Mouse (Mus musculus) hindbrain, embryonic 12.5 days (tissue): ENCODE measurements at regions not wholly inside any gene's neighbourhood (a gene's known extent, or its start where the extent isn't known, plus 50 kb on each side); places are given as distances from the start of the nearest gene placed in this dataset.

ENCODE experiments used
- ATAC-seq: fragments of 200-750 bp; cut with Nextera tagmentation; 2 replicates; pipeline ENCODE4 v1.8.0; 2017; ENCODE audit warnings: moderate TSS enrichment; ENCODE audit not compliant: low FRiP score
- H3K27ac ChIP-seq: fragments of 300-500 bp; sonication (generic); 2 replicates; pipeline ENCODE4 v1.5.1; 2016; ENCODE audit warnings: mild to moderate bottlenecking
- H3K27me3 ChIP-seq: fragments of 300-500 bp; sonication (generic); 2 replicates; pipeline ENCODE4 v1.6.1; 2016; ENCODE audit warnings: mild to moderate bottlenecking
- H3K36me3 ChIP-seq: fragments of 300-500 bp; sonication (generic); 2 replicates; pipeline ENCODE4 v1.6.1; 2016; ENCODE audit warnings: mild to moderate bottlenecking
- H3K4me1 ChIP-seq: fragments of 300-500 bp; sonication (generic); 2 replicates; pipeline ENCODE4 v1.6.1; 2016
- H3K4me2 ChIP-seq: fragments of 300-500 bp; sonication (generic); replicated peaks from 2 replicates; pipeline ENCODE4 v1.6.1; 2016; ENCODE audit warnings: mild to moderate bottlenecking
- H3K4me3 ChIP-seq: fragments of 300-500 bp; sonication (generic); 2 replicates; pipeline ENCODE4 v1.5.1; 2016; ENCODE audit warnings: mild to moderate bottlenecking
- H3K9ac ChIP-seq: fragments of 300-500 bp; sonication (generic); 2 replicates; pipeline ENCODE4 v1.6.1; 2016; ENCODE audit warnings: mild to moderate bottlenecking, moderate library complexity
- H3K9me3 ChIP-seq: fragments of 300-500 bp; sonication (generic); replicated peaks from 2 replicates; pipeline ENCODE4 v1.6.1; 2016; ENCODE audit warnings: mild to moderate bottlenecking
- WGBS: fragments of 180-500 bp; shearing (Covaris S2); methylation state at CpG from one replicate; pipeline ENCODE4 v1.1.7; 2016; 5-methylcytosine and 5-hydroxymethylcytosine counted together

GRCm38 (mm10) chr7:113069336-113069924, 115.7 kb downstream of the Rassf10 start:
- Histone ChIP-seq H3K27ac (no peak overlapping the region), H3K4me1 (peaks cover 5% of the 10 kb centered on the region), H3K27me3 (no peaks in the 10 kb centered on the region), H3K4me2 (no peak overlapping the region), H3K9me3 (no peaks in the 10 kb centered on the region), H3K36me3 (no peaks in the 10 kb centered on the region), H3K4me3 (no peak overlapping the region), H3K9ac (no peak overlapping the region)
- ATAC-seq = no peak
- 75% methylated on average over 4 of the region's 4 CpGs for WGBS

- Histone ChIP-seq H3K4me2 (no peak overlapping the region), H3K27me3 (no peaks in the 10 kb centered on the region), H3K36me3 (no peaks in the 10 kb centered on the region), H3K4me3 (no peak overlapping the region), H3K4me1 (peaks cover 5% of the 10 kb centered on the region), H3K27ac (no peak overlapping the region), H3K9me3 (no peaks in the 10 kb centered on the region), H3K9ac (no peak overlapping the region)
- no peak for ATAC-seq
- WGBS = 85% methylated on average over 1 of the region's 1 CpGs
These were observed 117.7 kb downstream of the Rassf10 start for GRCm38 (mm10) chr7:113071418-113071817.

- Histone ChIP-seq H3K9ac (no peak overlapping the region), H3K27ac (no peak overlapping the region)
These were observed 120.0 kb downstream of the Rassf10 start for GRCm38 (mm10) chr7:113073781-113074180.

GRCm38 (mm10) chr7:113075371-113075770, 121.6 kb downstream of the Rassf10 start:
- ATAC-seq = no peak
- Histone ChIP-seq H3K4me3 (no peak overlapping the region), H3K9me3 (no peaks in the 10 kb centered on the region), H3K27ac (no peak overlapping the region), H3K4me1 (peaks cover 5% of the 10 kb centered on the region), H3K4me2 (no peak overlapping the region), H3K9ac (no peak overlapping the region), H3K36me3 (no peaks in the 10 kb centered on the region), H3K27me3 (no peaks in the 10 kb centered on the region)
- WGBS = 76% methylated on average over 6 of the region's 6 CpGs

More at GRCm38 (mm10) chr7:113073781-113074180, 120.0 kb downstream of the Rassf10 start:
- Histone ChIP-seq H3K36me3 (no peaks in the 10 kb centered on the region), H3K4me1 (peaks cover 5% of the 10 kb centered on the region), H3K27me3 (no peaks in the 10 kb centered on the region), H3K4me2 (no peak overlapping the region), H3K4me3 (no peak overlapping the region), H3K9me3 (no peaks in the 10 kb centered on the region)
- WGBS = 49% methylated on average over 6 of the region's 6 CpGs
- ATAC-seq = no peak

- Histone ChIP-seq H3K9ac (no peak overlapping the region), H3K4me3 (no peak overlapping the region), H3K4me2 (no peak overlapping the region), H3K4me1 (peaks cover 5% of the 10 kb centered on the region), H3K27ac (no peak overlapping the region), H3K27me3 (no peaks in the 10 kb centered on the region), H3K9me3 (no peaks in the 10 kb centered on the region), H3K36me3 (no peaks in the 10 kb centered on the region)
- WGBS = 93% methylated on average over 7 of the region's 7 CpGs
- no peak for ATAC-seq
These were observed 122.5 kb downstream of the Rassf10 start for GRCm38 (mm10) chr7:113076243-113076642.

GRCm38 (mm10) chr7:113081120-113081519, 126.1 kb upstream of the Arntl start:
- 77% methylated on average over 5 of the region's 5 CpGs for WGBS
- ATAC-seq = no peak

GRCm38 (mm10) chr7:113084930-113085625, 122.2 kb upstream of the Arntl start:
- Histone ChIP-seq H3K9me3 (no peaks in the 10 kb centered on the region), H3K36me3 (no peaks in the 10 kb centered on the region), H3K9ac (no peak overlapping the region), H3K27me3 (no peaks in the 10 kb centered on the region), H3K27ac (no peak overlapping the region), H3K4me1 (0 out of 2 replicates have a peak, but pooled peaks cover 5% of the 10 kb centered on the region), H3K4me3 (no peak overlapping the region), H3K4me2 (no peak overlapping the region)
- ATAC-seq = no peak
- 86% methylated on average over 8 of the region's 8 CpGs for WGBS

More at GRCm38 (mm10) chr7:113081120-113081519, 126.1 kb upstream of the Arntl start:
- Histone ChIP-seq H3K9ac (no peak overlapping the region), H3K9me3 (no peaks in the 10 kb centered on the region), H3K4me2 (no peak overlapping the region), H3K27ac (no peak overlapping the region), H3K36me3 (no peaks in the 10 kb centered on the region), H3K4me3 (no peak overlapping the region), H3K4me1 (no peaks in the 10 kb centered on the region), H3K27me3 (no peaks in the 10 kb centered on the region)

GRCm38 (mm10) chr7:113086158-113086557, 121.1 kb upstream of the Arntl start:
- Histone ChIP-seq H3K27me3 (no peaks in the 10 kb centered on the region), H3K36me3 (no peaks in the 10 kb centered on the region), H3K4me3 (no peak overlapping the region), H3K27ac (no peak overlapping the region), H3K9ac (no peak overlapping the region), H3K9me3 (no peaks in the 10 kb centered on the region), H3K4me1 (0 out of 2 replicates have a peak, but pooled peaks cover 5% of the 10 kb centered on the region), H3K4me2 (no peak overlapping the region)
- 39% methylated on average over 1 of the region's 1 CpGs for WGBS
- ATAC-seq = no peak

- Histone ChIP-seq H3K27me3 (no peaks in the 10 kb centered on the region), H3K4me3 (no peak overlapping the region), H3K27ac (no peak overlapping the region), H3K4me2 (no peak overlapping the region), H3K9me3 (no peaks in the 10 kb centered on the region), H3K36me3 (no peaks in the 10 kb centered on the region), H3K4me1 (0 out of 2 replicates have a peak, but pooled peaks cover 5% of the 10 kb centered on the region), H3K9ac (no peak overlapping the region)
- no peak for ATAC-seq
- 83% methylated on average over 5 of the region's 5 CpGs for WGBS
These were observed 119.6 kb upstream of the Arntl start for GRCm38 (mm10) chr7:113087646-113088045.

GRCm38 (mm10) chr7:113089044-113089443, 118.2 kb upstream of the Arntl start:
- Histone ChIP-seq H3K4me1 (0 out of 2 replicates have a peak, but pooled peaks cover 5% of the 10 kb centered on the region), H3K36me3 (no peaks in the 10 kb centered on the region), H3K9me3 (no peaks in the 10 kb centered on the region), H3K4me2 (no peak overlapping the region), H3K27ac (no peak overlapping the region), H3K27me3 (no peaks in the 10 kb centered on the region), H3K4me3 (no peak overlapping the region), H3K9ac (no peak overlapping the region)
- 80% methylated on average over 4 of the region's 4 CpGs for WGBS
- ATAC-seq = no peak

GRCm38 (mm10) chr7:113093931-113094330, 113.3 kb upstream of the Arntl start:
- Histone ChIP-seq H3K9me3 (no peaks in the 10 kb centered on the region), H3K4me3 (no peak overlapping the region), H3K9ac (no peak overlapping the region), H3K36me3 (no peaks in the 10 kb centered on the region), H3K27ac (no peak overlapping the region), H3K4me1 (0 out of 2 replicates have a peak, but pooled peaks cover 5% of the 10 kb centered on the region), H3K27me3 (no peaks in the 10 kb centered on the region), H3K4me2 (no peak overlapping the region)
- WGBS = 78% methylated on average over 5 of the region's 5 CpGs
- no peak for ATAC-seq

GRCm38 (mm10) chr7:113095092-113095491, 112.2 kb upstream of the Arntl start:
- H3K9me3 ChIP-seq = no peaks in the 10 kb centered on the region
- ATAC-seq = no peak
- H3K27me3 ChIP-seq = no peaks in the 10 kb centered on the region
- no peak overlapping the region for H3K4me2 ChIP-seq
- no peak overlapping the region for H3K9ac ChIP-seq
- H3K36me3 ChIP-seq = no peaks in the 10 kb centered on the region
- H3K4me3 ChIP-seq = no peak overlapping the region
- H3K4me1 ChIP-seq = no peaks in the 10 kb centered on the region
- H3K27ac ChIP-seq = no peak overlapping the region
- WGBS = 81% methylated on average over 3 of the region's 3 CpGs

GRCm38 (mm10) chr7:113104265-113104664, 103.0 kb upstream of the Arntl start:
- Histone ChIP-seq H3K27me3 (no peaks in the 10 kb centered on the region), H3K27ac (no peak overlapping the region), H3K4me2 (no peak overlapping the region), H3K4me1 (no peaks in the 10 kb centered on the region), H3K36me3 (no peaks in the 10 kb centered on the region), H3K9me3 (no peaks in the 10 kb centered on the region), H3K9ac (no peak overlapping the region), H3K4me3 (no peak overlapping the region)
- ATAC-seq = no peak
- WGBS = 94% methylated on average over 7 of the region's 7 CpGs
